Mouse (Mus musculus) kidney, adult 2 months (tissue): ENCODE results near the gene Ksr2.

ENCODE experiments used
- CTCF ChIP-seq: fragments of 200-500 bp; conservative IDR thresholded peaks from 2 replicates; pipeline ENCODE4 v1.5.1; 2011; ENCODE audit warnings: low read depth, mild to moderate bottlenecking, control low read depth, low read length, moderate library complexity, mixed read lengths; ENCODE audit not compliant: insufficient read depth, insufficient read length
- POLR2A ChIP-seq: fragments of 200-500 bp; IDR thresholded peaks from one replicate; pipeline ENCODE4 v1.6.1; 2011; ENCODE audit warnings: low read depth, low read length, control low read depth

DNA sequence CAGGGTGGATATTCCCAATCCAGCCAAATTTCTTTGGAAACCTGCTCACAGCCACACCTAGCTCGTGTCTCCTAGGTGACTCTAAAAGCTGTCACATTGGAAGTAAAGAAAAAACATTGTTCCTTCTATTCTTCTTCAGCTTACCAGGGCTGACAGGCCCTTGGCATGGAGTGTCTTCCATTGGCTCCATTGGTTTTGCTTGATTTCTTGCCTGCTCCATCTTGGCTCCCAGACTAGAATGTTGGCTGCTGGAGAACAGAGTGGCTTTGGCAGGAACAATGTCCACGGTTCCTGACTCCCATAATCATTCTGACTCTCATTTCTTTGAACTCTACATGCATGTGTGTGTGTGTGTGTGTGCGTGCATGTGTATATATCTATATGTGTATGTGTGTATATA is 183.0 kb downstream of the Ksr2 start:
- no peak for TF ChIP-seq CTCF
- no peak for TF ChIP-seq POLR2A
